Mouse (Mus musculus) intestine, embryonic 15.5 days (tissue): ENCODE measurements around the gene Cxcl5. TPM values are rescaled to one million over a fixed set of nuclear protein-coding genes. Genes with fewer than 3 reads are reported as not detected.
"Not testable (repeated sequence)": the region's sequence is repeated elsewhere in the genome, so short reads cannot be mapped to it uniquely, and the experiment has no call there.

Experiments
- ATAC-seq: fragments of 200-750 bp; cut with Nextera tagmentation; 2 replicates; pipeline ENCODE4 v1.8.0; 2017; ENCODE audit warnings: moderate TSS enrichment, moderate library complexity
- H3K27ac ChIP-seq: fragments of 300-500 bp; sonication (generic); 2 replicates; pipeline ENCODE4 v1.5.1; 2015; ENCODE audit warnings: mild to moderate bottlenecking, inconsistent platforms
- H3K27me3 ChIP-seq: fragments of 300-500 bp; sonication (generic); replicated peaks from 2 replicates; pipeline ENCODE4 v1.6.1; 2015; ENCODE audit warnings: inconsistent platforms
- H3K36me3 ChIP-seq: fragments of 300-500 bp; sonication (generic); 2 replicates; pipeline ENCODE4 v1.6.1; 2015; ENCODE audit warnings: inconsistent platforms
- H3K4me1 ChIP-seq: fragments of 300-500 bp; sonication (generic); replicated peaks from 2 replicates; pipeline ENCODE4 v1.6.1; 2015; ENCODE audit warnings: inconsistent platforms
- H3K4me2 ChIP-seq: fragments of 300-500 bp; sonication (generic); replicated peaks from 2 replicates; pipeline ENCODE4 v1.6.1; 2015; ENCODE audit warnings: mild to moderate bottlenecking, inconsistent platforms
- H3K4me3 ChIP-seq: fragments of 300-500 bp; sonication (generic); replicated peaks from 2 replicates; pipeline ENCODE4 v1.5.1; 2015; ENCODE audit warnings: inconsistent platforms
- H3K9ac ChIP-seq: fragments of 300-500 bp; sonication (generic); 2 replicates; pipeline ENCODE4 v1.6.1; 2015; ENCODE audit warnings: inconsistent platforms
- H3K9me3 ChIP-seq: fragments of 300-500 bp; sonication (generic); 2 replicates; pipeline ENCODE4 v1.6.1; 2016; ENCODE audit warnings: inconsistent platforms
- WGBS: fragments of 180-500 bp; shearing (Covaris S2); methylation state at CpG from one replicate; pipeline ENCODE4 v1.1.7; 2015; 5-methylcytosine and 5-hydroxymethylcytosine counted together
- polyA plus RNA-seq: library from polyadenylated mRNA; unstranded; fragments of >200 nt; fragmentation: Nextera tagmentation; extraction: Ambion mirVana; gene quantifications from 2 replicates; pipeline ENCODE4 v1.2.1, GENCODE M21; 2015

Gene Cxcl5
- polyA plus RNA-seq, 1 experiment from 2014 or later: 0.24 TPM

- WGBS: 71% methylated on average over 11 of the region's 11 CpGs
Measured at GRCm38 (mm10) chr5:90789306-90790073, 30.3 kb downstream of the Cxcl5 start.

GRCm38 (mm10) chr5:90790074-90790502 lies 30.9 kb downstream of the Cxcl5 start:
- peaks cover 7% of the 10 kb centered on the region; the same call in 1 of the 2 replicates for H3K4me1 ChIP-seq
- no peak overlapping the region for H3K4me3 ChIP-seq
- no peak overlapping the region for H3K9ac ChIP-seq
- ATAC-seq: no peak
- WGBS: 42% methylated on average over 8 of the region's 8 CpGs
- no peaks in the 10 kb centered on the region for H3K36me3 ChIP-seq
- H3K27me3 ChIP-seq: no peaks in the 10 kb centered on the region
- H3K27ac ChIP-seq: no peak overlapping the region
- no peak overlapping the region for H3K4me2 ChIP-seq
- H3K9me3 ChIP-seq: no peaks in the 10 kb centered on the region

More at GRCm38 (mm10) chr5:90789306-90790073, 30.3 kb downstream of the Cxcl5 start:
- ATAC-seq: no peak
- H3K27me3 ChIP-seq: no peaks in the 10 kb centered on the region
- H3K36me3 ChIP-seq: no peaks in the 10 kb centered on the region
- no peak overlapping the region for H3K4me2 ChIP-seq
- no peaks in the 10 kb centered on the region for H3K9me3 ChIP-seq
- peaks cover 7% of the 10 kb centered on the region; the same call in 1 of the 2 replicates for H3K4me1 ChIP-seq
- H3K27ac ChIP-seq: no peak overlapping the region
- H3K9ac ChIP-seq: no peak overlapping the region
- H3K4me3 ChIP-seq: no peak overlapping the region

- H3K27ac ChIP-seq: no peak within 1 kb of the TSS
- no peak within 1 kb of the TSS for H3K9ac ChIP-seq
- H3K4me2 ChIP-seq: no peak within 1 kb of the TSS
- no peaks in the 10 kb centered on the region for H3K36me3 ChIP-seq
- H3K4me3 ChIP-seq: no peak within 1 kb of the TSS
- WGBS: 43% methylated on average over 5 of the region's 5 CpGs
- H3K9me3 ChIP-seq: no peaks in the 10 kb centered on the region
- no peaks in the 10 kb centered on the region for H3K27me3 ChIP-seq
- ATAC-seq: no peak
- H3K4me1 ChIP-seq: no peaks in the 10 kb centered on the region
Measured at GRCm38 (mm10) chr5:90794195-90794625, 35.0 kb downstream of the Cxcl5 start, which contains the start of gene Cxcl15. Cxcl15 (plus strand) TSS chr5:90794534.

- H3K27ac ChIP-seq, H3K27me3 ChIP-seq, H3K9me3 ChIP-seq, H3K4me1 ChIP-seq, ATAC-seq, H3K36me3 ChIP-seq, H3K9ac ChIP-seq, H3K4me2 ChIP-seq, H3K4me3 ChIP-seq: not testable (repeated sequence)
- WGBS: 94% methylated on average over 2 of the region's 2 CpGs
Measured at GRCm38 (mm10) chr5:90795392-90795791, 36.2 kb downstream of the Cxcl5 start.

GRCm38 (mm10) chr5:90804574-90804973 lies 45.4 kb downstream of the Cxcl5 start:
- no peak overlapping the region for H3K27ac ChIP-seq
- no peak overlapping the region for H3K4me3 ChIP-seq
- no peaks in the 10 kb centered on the region for H3K4me1 ChIP-seq
- H3K27me3 ChIP-seq: no peaks in the 10 kb centered on the region
- H3K4me2 ChIP-seq: no peak overlapping the region
- H3K36me3 ChIP-seq: no peaks in the 10 kb centered on the region
- no peaks in the 10 kb centered on the region for H3K9me3 ChIP-seq
- ATAC-seq: no peak
- H3K9ac ChIP-seq: no peak overlapping the region

- H3K9ac ChIP-seq: no peak overlapping the region
Measured at GRCm38 (mm10) chr5:90806050-90806449, 46.9 kb downstream of the Cxcl5 start.

GRCm38 (mm10) chr5:90807176-90807950 lies 48.2 kb downstream of the Cxcl5 start:
- Histone ChIP-seq H3K27ac (no peak overlapping the region), H3K4me2 (no peak overlapping the region), H3K9ac (no peak overlapping the region), H3K36me3 (no peaks in the 10 kb centered on the region), H3K4me3 (no peak overlapping the region), H3K9me3 (no peaks in the 10 kb centered on the region), H3K4me1 (no peaks in the 10 kb centered on the region), H3K27me3 (no peaks in the 10 kb centered on the region)
- WGBS: 68% methylated on average over 3 of the region's 3 CpGs
- ATAC-seq: no peak

More at GRCm38 (mm10) chr5:90806050-90806449, 46.9 kb downstream of the Cxcl5 start:
- Histone ChIP-seq H3K27me3 (no peaks in the 10 kb centered on the region), H3K27ac (no peak overlapping the region), H3K4me3 (no peak overlapping the region), H3K4me2 (no peak overlapping the region), H3K4me1 (no peaks in the 10 kb centered on the region), H3K36me3 (no peaks in the 10 kb centered on the region), H3K9me3 (no peaks in the 10 kb centered on the region)
- ATAC-seq: no peak

Other genes starting within 250 kb of the Cxcl5 start
- gene Afm, start 240.4 kb upstream of the Cxcl5 start, polyA plus RNA-seq: 9.4 and 10.7 TPM in 2 replicates
- 0.06 TPM in 1 of 2 replicates, not detected in the other for gene 5830473C10Rik, start 198.3 kb upstream of the Cxcl5 start, polyA plus RNA-seq
- 26.9 and 29.0 TPM in 2 replicates for gene Rassf6, start 118.7 kb upstream of the Cxcl5 start, polyA plus RNA-seq
- 2.6 and 2.7 TPM in 2 replicates for gene Ppbp, start 9.2 kb downstream of the Cxcl5 start, polyA plus RNA-seq
- 51.4 and 52.3 TPM in 2 replicates for gene Pf4, start 13.1 kb downstream of the Cxcl5 start, polyA plus RNA-seq
- gene Cxcl3, start 26.7 kb downstream of the Cxcl5 start, polyA plus RNA-seq: 0.14 TPM in 1 of 2 replicates, not detected in the other
- gene Cxcl15, start 35.2 kb downstream of the Cxcl5 start, polyA plus RNA-seq: 0.18 and 0.19 TPM in 2 replicates
- 0.39 and 0.68 TPM in 2 replicates for gene Cxcl1, start 131.9 kb downstream of the Cxcl5 start, polyA plus RNA-seq
- gene Cxcl2, start 144.5 kb downstream of the Cxcl5 start, polyA plus RNA-seq: 0.20 TPM in 1 of 2 replicates, not detected in the other
- gene Mthfd2l, start 171.8 kb downstream of the Cxcl5 start, polyA plus RNA-seq: 37.1 and 46.2 TPM in 2 replicates